Mouse (Mus musculus): Measurements from ENCODE around the gene Kif7. TPM values are rescaled to one million over a fixed set of nuclear protein-coding genes. Genes with fewer than 3 reads are reported as not detected.
A peak's percentile ranks its signal among the peaks of the same experiment; 100 is the strongest.

Gene Kif7
- polyA plus RNA-seq, 1 experiment from 2014 or later = 0.35 TPM

- ATAC-seq (ENCODE audit: insufficient read depth) = peak; percentile 44; the same call in 1 of the 2 replicates
- H3K4me3 ChIP-seq (replicated peaks) = peak within 1 kb of the TSS; percentile 64
- H3K4me2 ChIP-seq = peak within 1 kb of the TSS; percentile 89
- H3K27ac ChIP-seq (replicated peaks) = no peak within 1 kb of the TSS
- H3K9me3 ChIP-seq (replicated peaks) = no peaks in the 10 kb centered on the region
- H3K4me1 ChIP-seq (replicated peaks) = peaks cover 13% of the 10 kb centered on the region
- peak within 1 kb of the TSS; percentile 30; the same call in 1 of the 2 replicates for H3K9ac ChIP-seq
- 2% methylated on average over 46 of the region's 46 CpGs for WGBS (ENCODE audit: insufficient replicate concordance)
- H3K27me3 ChIP-seq = no peaks in the 10 kb centered on the region
- no peaks in the 10 kb centered on the region for H3K36me3 ChIP-seq (replicated peaks)
Observed at GRCm38 (mm10) chr7:79742659-79743536, 27.4 kb upstream of the Kif7 start, which contains the start of the genes Pex11a and Wdr93. Gene Pex11a (minus strand): TSS chr7:79743131. Gene Wdr93 (plus strand): TSS chr7:79743163.

- Histone ChIP-seq H3K9me3 (replicated peaks) (no peaks in the 10 kb centered on the region), H3K4me1 (replicated peaks) (peaks cover 13% of the 10 kb centered on the region), H3K27ac (replicated peaks) (no peak overlapping the region), H3K4me2 (peak overlapping the region; percentile 89), H3K27me3 (no peaks in the 10 kb centered on the region), H3K4me3 (replicated peaks) (peak overlapping the region; percentile 64), H3K9ac (peak overlapping the region; percentile 30; the same call in 1 of the 2 replicates), H3K36me3 (replicated peaks) (no peaks in the 10 kb centered on the region)
- ATAC-seq (ENCODE audit: insufficient read depth) = no peak
- WGBS (ENCODE audit: insufficient replicate concordance) = 10% methylated on average over 11 of the region's 11 CpGs
Observed at GRCm38 (mm10) chr7:79742277-79742658, 26.7 kb upstream of the Kif7 start.

- ATAC-seq (ENCODE audit: insufficient read depth) = no peak
- no peaks in the 10 kb centered on the region for H3K36me3 ChIP-seq (replicated peaks)
- no peak overlapping the region for H3K27ac ChIP-seq (replicated peaks)
- WGBS (ENCODE audit: insufficient replicate concordance) = 61% methylated on average over 4 of the region's 4 CpGs
- H3K4me1 ChIP-seq (replicated peaks) = peaks cover 13% of the 10 kb centered on the region
- no peaks in the 10 kb centered on the region for H3K27me3 ChIP-seq
- H3K9ac ChIP-seq = no peak overlapping the region
- no peaks in the 10 kb centered on the region for H3K9me3 ChIP-seq (replicated peaks)
- no peak overlapping the region for H3K4me3 ChIP-seq (replicated peaks)
- no peak overlapping the region for H3K4me2 ChIP-seq
Observed at GRCm38 (mm10) chr7:79740279-79740678, 24.8 kb upstream of the Kif7 start.

DNA sequence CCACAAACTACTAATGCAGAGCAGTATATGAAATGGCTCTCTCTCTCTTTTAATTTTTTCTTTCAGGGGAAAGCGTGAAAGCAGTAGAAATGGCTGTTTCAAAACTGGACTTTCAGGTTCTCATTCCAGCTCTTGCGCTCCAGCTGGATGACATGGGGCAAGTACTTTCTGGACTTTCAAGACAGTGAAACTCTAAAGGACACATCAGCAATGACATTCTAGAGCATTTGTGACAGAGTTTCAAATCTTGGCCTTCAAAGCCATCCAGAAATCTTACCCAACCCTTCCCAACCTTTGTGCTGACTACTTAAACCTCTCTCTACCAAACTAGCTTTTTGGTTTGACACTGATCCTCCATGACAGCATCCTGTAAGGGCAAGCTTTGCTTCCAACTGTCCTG, 23.4 kb upstream of the Kif7 start:
- Histone ChIP-seq H3K36me3 (replicated peaks) (no peaks in the 10 kb centered on the region), H3K27ac (replicated peaks) (no peak overlapping the region), H3K4me3 (replicated peaks) (no peak overlapping the region), H3K4me2 (no peak overlapping the region), H3K4me1 (replicated peaks) (peaks cover 13% of the 10 kb centered on the region), H3K9me3 (replicated peaks) (no peaks in the 10 kb centered on the region), H3K27me3 (no peaks in the 10 kb centered on the region), H3K9ac (no peak overlapping the region)
- WGBS (ENCODE audit: insufficient replicate concordance) = 78% methylated on average over 2 of the region's 2 CpGs
- no peak for ATAC-seq (ENCODE audit: insufficient read depth)

DNA sequence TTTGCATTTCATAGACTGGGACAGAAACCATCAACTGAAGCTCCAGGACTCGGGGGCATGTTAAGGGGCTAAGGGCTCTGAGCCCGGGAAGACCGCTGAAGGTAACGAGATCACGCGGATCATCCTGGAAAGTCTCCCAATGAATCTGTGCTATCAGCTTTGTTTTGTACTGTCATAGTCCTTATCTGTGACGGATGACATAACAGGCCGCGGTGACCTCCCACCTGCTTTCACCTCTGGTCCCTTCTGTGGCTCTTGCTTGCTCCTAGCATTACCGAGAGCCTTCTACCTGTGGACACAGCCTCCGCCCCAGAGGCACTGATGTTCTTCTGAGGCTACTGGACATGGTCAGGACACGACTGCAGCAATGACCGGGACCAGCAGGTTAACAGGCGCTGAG, 21.0 kb upstream of the Kif7 start:
- Histone ChIP-seq H3K27me3 (no peaks in the 10 kb centered on the region), H3K4me2 (no peak overlapping the region), H3K27ac (replicated peaks) (no peak overlapping the region), H3K4me3 (replicated peaks) (no peak overlapping the region), H3K9me3 (replicated peaks) (no peaks in the 10 kb centered on the region), H3K9ac (no peak overlapping the region), H3K4me1 (replicated peaks) (no peaks in the 10 kb centered on the region), H3K36me3 (replicated peaks) (no peaks in the 10 kb centered on the region)
- 73% methylated on average over 14 of the region's 14 CpGs for WGBS (ENCODE audit: insufficient replicate concordance)
- ATAC-seq (ENCODE audit: insufficient read depth) = no peak

DNA sequence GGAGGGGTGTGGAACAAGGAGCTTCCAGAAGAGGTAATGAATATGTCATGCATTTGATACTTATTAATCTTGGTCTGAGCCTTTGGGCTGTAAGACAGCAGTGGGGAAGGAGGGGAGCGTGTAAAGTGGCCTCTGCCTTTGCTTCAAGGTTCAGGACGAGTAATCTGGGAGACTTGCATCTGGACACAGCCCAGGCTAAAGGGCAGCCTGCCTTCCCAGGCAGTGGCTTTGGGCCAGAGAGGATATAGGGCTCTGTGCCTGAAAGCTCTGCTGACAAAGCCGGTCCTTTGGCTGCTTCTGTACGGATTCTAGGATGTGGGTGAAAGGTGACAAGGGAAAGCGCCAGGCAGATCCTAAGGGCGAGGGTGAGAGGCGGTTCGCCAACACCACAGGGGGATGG, 19.0 kb upstream of the Kif7 start:
- Histone ChIP-seq H3K27me3 (no peaks in the 10 kb centered on the region), H3K36me3 (replicated peaks) (no peaks in the 10 kb centered on the region), H3K4me2 (no peak overlapping the region), H3K9ac (no peak overlapping the region), H3K9me3 (replicated peaks) (no peaks in the 10 kb centered on the region), H3K27ac (replicated peaks) (no peak overlapping the region), H3K4me3 (replicated peaks) (no peak overlapping the region), H3K4me1 (replicated peaks) (no peaks in the 10 kb centered on the region)
- ATAC-seq (ENCODE audit: insufficient read depth) = no peak
- WGBS (ENCODE audit: insufficient replicate concordance) = 71% methylated on average over 8 of the region's 8 CpGs

DNA sequence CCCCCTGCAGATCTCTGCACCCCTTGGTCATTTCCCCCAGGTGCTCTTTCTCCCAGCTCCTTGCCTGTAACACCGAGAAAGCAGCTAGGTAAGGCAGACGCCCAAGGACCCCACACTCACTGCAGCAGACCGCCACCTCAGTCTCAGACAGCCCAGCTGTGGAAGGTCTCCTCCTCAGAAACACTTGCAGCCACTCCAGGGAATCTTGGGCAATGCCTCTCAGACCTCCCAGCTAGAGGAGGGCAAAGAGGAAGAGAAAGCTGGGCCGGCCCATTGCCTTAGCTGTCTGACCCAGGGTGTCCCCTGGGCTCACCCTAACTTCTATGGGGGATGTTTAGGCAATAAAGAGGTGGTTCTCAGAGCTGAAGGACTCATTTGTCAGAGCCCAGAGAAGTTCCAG, 17.1 kb upstream of the Kif7 start, which contains the start of gene Plin1:
Gene Plin1, minus strand, starts transcription at position 282 of the 400 bp plus-strand sequence.
- Histone ChIP-seq H3K9me3 (replicated peaks) (no peaks in the 10 kb centered on the region), H3K27me3 (no peaks in the 10 kb centered on the region), H3K27ac (replicated peaks) (no peak within 1 kb of the TSS), H3K4me3 (replicated peaks) (no peak within 1 kb of the TSS), H3K9ac (no peak within 1 kb of the TSS), H3K4me2 (no peak within 1 kb of the TSS), H3K4me1 (replicated peaks) (no peaks in the 10 kb centered on the region), H3K36me3 (replicated peaks) (no peaks in the 10 kb centered on the region)
- no peak for ATAC-seq (ENCODE audit: insufficient read depth)
- WGBS (ENCODE audit: insufficient replicate concordance) = 48% methylated on average over 4 of the region's 4 CpGs

- H3K4me2 ChIP-seq = no peak overlapping the region
- H3K4me3 ChIP-seq (replicated peaks) = no peak overlapping the region
- no peaks in the 10 kb centered on the region for H3K4me1 ChIP-seq (replicated peaks)
- H3K9ac ChIP-seq = no peak overlapping the region
- no peaks in the 10 kb centered on the region for H3K27me3 ChIP-seq
- ATAC-seq (ENCODE audit: insufficient read depth) = no peak
- no peaks in the 10 kb centered on the region for H3K9me3 ChIP-seq (replicated peaks)
- 68% methylated on average over 13 of the region's 13 CpGs for WGBS (ENCODE audit: insufficient replicate concordance)
- no peaks in the 10 kb centered on the region for H3K36me3 ChIP-seq (replicated peaks)
- H3K27ac ChIP-seq (replicated peaks) = no peak overlapping the region
Observed at GRCm38 (mm10) chr7:79731438-79731837, 15.9 kb upstream of the Kif7 start.

DNA sequence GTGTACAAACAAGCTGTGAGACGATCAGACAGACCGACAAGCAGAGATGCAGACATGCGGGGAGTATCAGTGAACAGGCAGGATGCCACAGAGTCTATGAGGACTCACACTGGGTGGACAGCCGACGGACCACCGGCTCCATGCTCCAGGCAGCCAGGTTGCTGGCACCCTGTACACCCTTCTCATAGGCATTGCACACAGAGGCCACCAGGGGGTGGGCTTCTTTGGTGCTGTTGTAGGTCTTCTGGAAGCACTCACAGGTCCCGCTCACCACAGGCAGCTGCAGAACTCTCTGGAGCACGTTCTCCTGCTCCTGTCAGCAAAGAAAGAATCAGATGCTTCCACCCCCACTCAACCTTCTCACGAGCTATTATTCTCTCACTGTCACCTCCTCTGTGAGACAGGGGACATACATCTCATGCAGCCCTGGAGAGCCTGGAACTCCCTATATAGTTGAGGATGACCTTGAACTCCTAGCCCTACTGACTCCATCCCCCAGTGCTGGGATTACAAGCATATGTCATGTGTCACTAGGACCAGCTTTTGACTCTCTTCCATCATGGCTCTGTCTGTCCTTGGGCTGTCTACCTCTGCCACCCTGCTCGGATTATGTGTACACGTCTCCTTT, 14.3 kb upstream of the Kif7 start:
- H3K4me3 ChIP-seq (replicated peaks) = no peak overlapping the region
- no peaks in the 10 kb centered on the region for H3K4me1 ChIP-seq (replicated peaks)
- no peak for ATAC-seq (ENCODE audit: insufficient read depth)
- 48% methylated on average over 11 of the region's 11 CpGs for WGBS (ENCODE audit: insufficient replicate concordance)
- H3K9me3 ChIP-seq (replicated peaks) = no peaks in the 10 kb centered on the region
- no peak overlapping the region for H3K27ac ChIP-seq (replicated peaks)
- H3K9ac ChIP-seq = no peak overlapping the region
- no peaks in the 10 kb centered on the region for H3K36me3 ChIP-seq (replicated peaks)
- peaks cover 6% of the 10 kb centered on the region; the same call in 1 of the 2 replicates for H3K27me3 ChIP-seq
- H3K4me2 ChIP-seq = no peak overlapping the region

GRCm38 (mm10) chr7:79729169-79729568, 13.6 kb upstream of the Kif7 start:
- no peaks in the 10 kb centered on the region for H3K4me1 ChIP-seq (replicated peaks)
- no peak overlapping the region for H3K4me3 ChIP-seq (replicated peaks)
- H3K27me3 ChIP-seq = peaks cover 6% of the 10 kb centered on the region; the same call in 1 of the 2 replicates
- no peak overlapping the region for H3K9ac ChIP-seq
- H3K36me3 ChIP-seq (replicated peaks) = no peaks in the 10 kb centered on the region
- no peaks in the 10 kb centered on the region for H3K9me3 ChIP-seq (replicated peaks)
- no peak for ATAC-seq (ENCODE audit: insufficient read depth)
- WGBS (ENCODE audit: insufficient replicate concordance) = 7% methylated on average over 8 of the region's 8 CpGs
- no peak overlapping the region for H3K27ac ChIP-seq (replicated peaks)
- H3K4me2 ChIP-seq = no peak overlapping the region

- 17% methylated on average over 6 of the region's 6 CpGs for WGBS (ENCODE audit: insufficient replicate concordance)
- ATAC-seq (ENCODE audit: insufficient read depth) = no peak
- Histone ChIP-seq H3K36me3 (replicated peaks) (no peaks in the 10 kb centered on the region), H3K27ac (replicated peaks) (no peak overlapping the region), H3K4me2 (no peak overlapping the region), H3K4me1 (replicated peaks) (no peaks in the 10 kb centered on the region), H3K9me3 (replicated peaks) (no peaks in the 10 kb centered on the region), H3K27me3 (peaks cover 8% of the 10 kb centered on the region), H3K9ac (no peak overlapping the region), H3K4me3 (replicated peaks) (no peak overlapping the region)
Observed at GRCm38 (mm10) chr7:79728219-79728618, 12.7 kb upstream of the Kif7 start.
